ENCODE assay signal across 9 mouse cellular contexts in genomic region chr19:47151332-47152061, GRCm38 (mm10). TPM values are rescaled to one million over a fixed set of nuclear protein-coding genes. Genes with fewer than 3 reads are reported as not detected.
A peak's percentile ranks its signal among the peaks of the same experiment; 100 is the strongest.
DNase-seq lines count a peak whose midpoint lies in the region; ATAC-seq and TF ChIP-seq lines count a peak whose summit lies in the region.
"Had no signal": no experiment of that assay in that cellular context is flagged by ENCODE, and none has a peak within 500 bp of the region (broad histone marks: within the 10 kb centered on the region; RNA-seq: fewer than 3 reads in every experiment).

No protein-coding gene starts in this region.

- H3K9me3 ChIP-seq in heart, embryonic 15.5 days (replicated peaks) = no peaks in the 10 kb centered on the region
- H3K9me3 ChIP-seq in embryonic facial prominence, embryonic 14.5 days (ENCODE audit: control insufficient read depth, low read length) = no peaks in the 10 kb centered on the region
- H3K9me3 ChIP-seq in liver, embryonic 11.5 days (ENCODE audit: control insufficient read depth, low read length) = no peaks in the 10 kb centered on the region
- H3K9me3 ChIP-seq in stomach, postnatal 0 days (ENCODE audit: control insufficient read depth, low read length) = no peaks in the 10 kb centered on the region

- TF ChIP-seq POLR2A in lung, adult 2 months (IDR thresholded peaks at IDR 0.05; ENCODE audit: borderline replicate concordance, extremely low read depth, low read depth, low read length) = no peak

- peak overlapping the region; percentile 59 for H3K4me2 ChIP-seq in heart, embryonic 15.5 days
- peak overlapping the region; percentile 52 for H3K4me2 ChIP-seq in embryonic facial prominence, embryonic 14.5 days (ENCODE audit: low read depth, low read length)
- peak overlapping the region; percentile 52 for H3K4me2 ChIP-seq in liver, embryonic 11.5 days
- peak overlapping the region; percentile 34 for H3K4me2 ChIP-seq in stomach, postnatal 0 days (replicated peaks; ENCODE audit: low read depth)

- peak overlapping the region; percentile 34 for H3K4me3 ChIP-seq in heart, embryonic 15.5 days
- peak overlapping the region; percentile 24; the same call in 1 of the 2 replicates for H3K4me3 ChIP-seq in embryonic facial prominence, embryonic 14.5 days (ENCODE audit: low read depth, low read length)
- H3K4me3 ChIP-seq in liver, embryonic 11.5 days (ENCODE audit: low read depth, low read length) = peak overlapping the region; percentile 23
- H3K4me3 ChIP-seq in stomach, postnatal 0 days (ENCODE audit: low read depth, low read length) = 0 out of 2 replicates have a peak overlapping the region, but pooled peaks have one; percentile 4
- no peak overlapping the region for H3K4me3 ChIP-seq in lung, adult 2 months (replicated peaks; ENCODE audit: extremely low read depth, low read depth, low read length)

- no peaks in the 10 kb centered on the region for H3K36me3 ChIP-seq in heart, embryonic 15.5 days
- no peaks in the 10 kb centered on the region for H3K36me3 ChIP-seq in embryonic facial prominence, embryonic 14.5 days (ENCODE audit: control insufficient read depth, insufficient read depth, low read length)
- H3K36me3 ChIP-seq in liver, embryonic 11.5 days (ENCODE audit: control insufficient read depth, insufficient read depth, low read length) = no peaks in the 10 kb centered on the region
- H3K36me3 ChIP-seq in stomach, postnatal 0 days (ENCODE audit: control insufficient read depth, insufficient read depth, low read length) = no peaks in the 10 kb centered on the region

- no peak for DNase-seq in heart, postnatal 14 days
- peak; percentile 70 for DNase-seq in R1 (ENCODE audit: low read depth, low spot score)
- DNase-seq in embryonic facial prominence, embryonic 14.5 days (ENCODE audit: low spot score) = peak; percentile 48
- no peak for DNase-seq in liver, embryonic 11.5 days (ENCODE audit: low spot score)
- no peak for DNase-seq in stomach, postnatal 0 days (ENCODE audit: low spot score)
- no peak for DNase-seq in lung, adult 2 months
- DNase-seq in layer of hippocampus, adult 11-12 months (ENCODE audit: low spot score) = no peak

- peaks cover 19% of the 10 kb centered on the region for H3K27me3 ChIP-seq in heart, embryonic 15.5 days
- no peaks in the 10 kb centered on the region for H3K27me3 ChIP-seq in embryonic facial prominence, embryonic 14.5 days (replicated peaks; ENCODE audit: control insufficient read depth, insufficient read depth, low read length)
- peaks cover 17% of the 10 kb centered on the region for H3K27me3 ChIP-seq in liver, embryonic 11.5 days (replicated peaks; ENCODE audit: control insufficient read depth, insufficient read depth, low read length)
- H3K27me3 ChIP-seq in stomach, postnatal 0 days (ENCODE audit: control insufficient read depth, insufficient read depth, low read length) = no peaks in the 10 kb centered on the region

- peaks cover 10% of the 10 kb centered on the region for H3K4me1 ChIP-seq in heart, embryonic 15.5 days (replicated peaks)
- H3K4me1 ChIP-seq in embryonic facial prominence, embryonic 14.5 days (ENCODE audit: control insufficient read depth, insufficient read depth, low read length) = no peaks in the 10 kb centered on the region
- no peaks in the 10 kb centered on the region for H3K4me1 ChIP-seq in liver, embryonic 11.5 days (replicated peaks; ENCODE audit: control insufficient read depth, insufficient read depth, low read length)
- H3K4me1 ChIP-seq in stomach, postnatal 0 days (replicated peaks; ENCODE audit: control insufficient read depth, insufficient read depth) = no peaks in the 10 kb centered on the region
- no peaks in the 10 kb centered on the region for H3K4me1 ChIP-seq in lung, adult 2 months (ENCODE audit: control insufficient read depth, insufficient read depth, low read length)

- no peak for TF ChIP-seq EP300 in stomach, postnatal 0 days (optimal IDR thresholded peaks at IDR 0.05)

- H3K27ac ChIP-seq in heart, embryonic 15.5 days = no peak overlapping the region
- no peak overlapping the region for H3K27ac ChIP-seq in embryonic facial prominence, embryonic 14.5 days (replicated peaks; ENCODE audit: low read depth, low read length)
- no peak overlapping the region for H3K27ac ChIP-seq in liver, embryonic 11.5 days (ENCODE audit: low read depth, low read length)
- H3K27ac ChIP-seq in stomach, postnatal 0 days (replicated peaks) = no peak overlapping the region

- 27% methylated on average over 32 of the region's 32 CpGs for WGBS in heart, embryonic 15.5 days
- WGBS in embryonic facial prominence, embryonic 14.5 days = 29% methylated on average over 22 of the region's 32 CpGs
- WGBS in liver, embryonic 11.5 days = 24% methylated on average over 32 of the region's 32 CpGs
- WGBS in stomach, postnatal 0 days = 28% methylated on average over 32 of the region's 32 CpGs
- WGBS in lung, adult 2 months = 20% methylated on average over 32 of the region's 32 CpGs

- no peak for TF ChIP-seq CTCF in stomach, postnatal 0 days (IDR thresholded peaks at IDR 0.05; ENCODE audit: low read depth)
- TF ChIP-seq CTCF in lung, adult 2 months (IDR thresholded peaks at IDR 0.05; ENCODE audit: insufficient read depth, low read length) = no peak

- no peak overlapping the region; the same call in 1 of the 2 replicates for H3K9ac ChIP-seq in heart, embryonic 15.5 days
- peak overlapping the region; percentile 45 for H3K9ac ChIP-seq in embryonic facial prominence, embryonic 14.5 days (ENCODE audit: low read depth, low read length)
- 0 out of 2 replicates have a peak overlapping the region, but pooled peaks have one; percentile 20 for H3K9ac ChIP-seq in liver, embryonic 11.5 days (ENCODE audit: low read depth, low read length)
- H3K9ac ChIP-seq in stomach, postnatal 0 days (ENCODE audit: low read length) = no peak overlapping the region

- intact Hi-C loops in heart, postnatal 14 days (cut with DNase I) = no loop called here

- no peak for ATAC-seq in heart, embryonic 15.5 days (replicated peaks; ENCODE audit: insufficient number of reproducible peaks, insufficient read depth, low FRiP score, low read depth)
- ATAC-seq in embryonic facial prominence, embryonic 14.5 days (ENCODE audit: low read depth) = no peak
- no peak for ATAC-seq in liver, embryonic 11.5 days (replicated peaks; ENCODE audit: low FRiP score)
- no peak for ATAC-seq in stomach, postnatal 0 days (ENCODE audit: low FRiP score, low TSS enrichment)

RNA-seq across cellular contexts. Expression of gene Calhm3, which starts 6.1 kb away (rescaled TPM):
- polyA plus RNA-seq in heart, embryonic 15.5 days (2015; fragmentation: Nextera tagmentation; extraction: Ambion mirVana) = not detected in 2 replicates
- not detected for total RNA-seq in heart, postnatal 14 days (2021)
- not detected in 2 replicates for polyA plus RNA-seq in embryonic facial prominence, embryonic 14.5 days (2014; fragmentation: Nextera tagmentation; extraction: Ambion mirVana)
- polyA plus RNA-seq in liver, embryonic 11.5 days (2014; fragmentation: Nextera tagmentation; extraction: Ambion mirVana) = not detected in 2 replicates
- not detected in 2 replicates for polyA plus RNA-seq in stomach, postnatal 0 days (2015; fragmentation: Nextera tagmentation; extraction: Ambion mirVana)
- polyA plus RNA-seq in lung, adult 2 months (2012; rRNA removed) = not detected in 2 replicates
- polyA plus RNA-seq: gonadal fat pad, adult 2 months had no signal

RNA-seq across cellular contexts. Expression of gene Calhm1, which starts 7.4 kb away (rescaled TPM):
- polyA plus RNA-seq in heart, embryonic 15.5 days (2015; fragmentation: Nextera tagmentation; extraction: Ambion mirVana) = not detected in 2 replicates
- not detected for total RNA-seq in heart, postnatal 14 days (2021)
- polyA plus RNA-seq in embryonic facial prominence, embryonic 14.5 days (2014; fragmentation: Nextera tagmentation; extraction: Ambion mirVana) = not detected in 2 replicates
- not detected in 2 replicates for polyA plus RNA-seq in liver, embryonic 11.5 days (2014; fragmentation: Nextera tagmentation; extraction: Ambion mirVana)
- polyA plus RNA-seq in stomach, postnatal 0 days (2015; fragmentation: Nextera tagmentation; extraction: Ambion mirVana) = not detected in 2 replicates
- polyA plus RNA-seq in lung, adult 2 months (2012; rRNA removed) = not detected in 2 replicates
- polyA plus RNA-seq: gonadal fat pad, adult 2 months had no signal

RNA-seq across cellular contexts. Expression of gene Calhm2, which starts 13.4 kb away (rescaled TPM):
- 4.6 and 6.5 TPM in 2 replicates for polyA plus RNA-seq in heart, embryonic 15.5 days (2015; fragmentation: Nextera tagmentation; extraction: Ambion mirVana)
- total RNA-seq in heart, postnatal 14 days (2021) = 1 to 10 TPM; 4.1 to 5.2 TPM
- 4.3 and 4.9 TPM in 2 replicates for polyA plus RNA-seq in embryonic facial prominence, embryonic 14.5 days (2014; fragmentation: Nextera tagmentation; extraction: Ambion mirVana)
- 1.2 and 1.5 TPM in 2 replicates for polyA plus RNA-seq in liver, embryonic 11.5 days (2014; fragmentation: Nextera tagmentation; extraction: Ambion mirVana)
- 3.9 and 4.3 TPM in 2 replicates for polyA plus RNA-seq in stomach, postnatal 0 days (2015; fragmentation: Nextera tagmentation; extraction: Ambion mirVana)
- polyA plus RNA-seq in lung, adult 2 months (2012; rRNA removed) = 23.7 and 25.8 TPM in 2 replicates

RNA-seq across cellular contexts. Expression of gene Neurl1a, which starts 27.1 kb away (rescaled TPM):
- polyA plus RNA-seq in heart, embryonic 15.5 days (2015; fragmentation: Nextera tagmentation; extraction: Ambion mirVana) = 1.2 and 2.3 TPM in 2 replicates
- 1 to 10 TPM in 1 of 2 experiments, under 1 TPM in 1; 0.69 to 1.0 TPM for total RNA-seq in heart, postnatal 14 days (2021)
- polyA plus RNA-seq in embryonic facial prominence, embryonic 14.5 days (2014; fragmentation: Nextera tagmentation; extraction: Ambion mirVana) = 7.1 and 8.2 TPM in 2 replicates
- 4.5 and 4.6 TPM in 2 replicates for polyA plus RNA-seq in liver, embryonic 11.5 days (2014; fragmentation: Nextera tagmentation; extraction: Ambion mirVana)
- polyA plus RNA-seq in stomach, postnatal 0 days (2015; fragmentation: Nextera tagmentation; extraction: Ambion mirVana) = 3.9 TPM in 2 replicates
- 8.3 and 10.1 TPM in 2 replicates for polyA plus RNA-seq in lung, adult 2 months (2012; rRNA removed)

Comparison
In these comparisons a context has a peak if more than half of its experiments do, and no peak if none do; other contexts are left out.
1. H3K9ac ChIP-seq: peak in embryonic facial prominence, embryonic 14.5 days (single experiment) and liver, embryonic 11.5 days (single experiment); none in heart, embryonic 15.5 days (single experiment) and stomach, postnatal 0 days (single experiment).
2. DNase-seq: peak in R1 (single experiment) and embryonic facial prominence, embryonic 14.5 days (single experiment); none in heart, postnatal 14 days (0 of 2), liver, embryonic 11.5 days (single experiment), stomach, postnatal 0 days (single experiment), lung, adult 2 months (single experiment) and layer of hippocampus, adult 11-12 months (single experiment).
3. Peak in every context shown above with its lines, with median percentiles within 50 percentile points of each other: H3K4me2 ChIP-seq.